In genomic region chr17:56276643-56277566, GRCm38 (mm10) we compare ENCODE assay signal across 8 mouse cellular contexts. TPM values are rescaled to one million over a fixed set of nuclear protein-coding genes. Genes with fewer than 3 reads are reported as not detected.
DNase-seq lines count a peak whose midpoint lies in the region; ATAC-seq and TF ChIP-seq lines count a peak whose summit lies in the region.

Gene Ticam1 (minus strand): TSS chr17:56276786.

- peak; percentile 91 for ATAC-seq in heart, embryonic 13.5 days (ENCODE audit: extremely low read depth, insufficient number of reproducible peaks, low FRiP score, low TSS enrichment)
- ATAC-seq in kidney, postnatal 0 days (replicated peaks; ENCODE audit: low FRiP score, low read depth): peak; percentile 94
- peak; percentile 89 for ATAC-seq in liver, embryonic 12.5 days

- H3K27ac ChIP-seq in brown adipose tissue, adult 24 weeks (replicated peaks; ENCODE audit: low read depth, low read length): peak within 1 kb of the TSS; percentile 96
- peak within 1 kb of the TSS; percentile 93 for H3K27ac ChIP-seq in heart, embryonic 13.5 days (replicated peaks)
- H3K27ac ChIP-seq in kidney, postnatal 0 days: peak within 1 kb of the TSS; percentile 83
- peak within 1 kb of the TSS; percentile 92 for H3K27ac ChIP-seq in liver, embryonic 12.5 days

- DNase-seq in CD8-positive naive resting alpha-beta T cell, adult 2 months (ENCODE audit: low read depth in 2 of 2, low spot score in 2 of 2): peak; percentile 56 to 59
- peak; percentile 92 for DNase-seq in fat pad, adult 2 months (ENCODE audit: extremely low read depth, low read depth, low spot score)
- DNase-seq in kidney, postnatal 0 days (ENCODE audit: low spot score): peak; percentile 99
- DNase-seq in naive thymus-derived CD4-positive, alpha-beta T cell, adult 2 months (ENCODE audit: low read depth): peak; percentile 90
- peak; percentile 93 for DNase-seq in splenic B cell, adult 2 months (ENCODE audit: low read depth, low spot score)

- peaks cover 67% of the 10 kb centered on the region for H3K36me3 ChIP-seq in heart, embryonic 13.5 days
- peaks cover 22% of the 10 kb centered on the region for H3K36me3 ChIP-seq in kidney, postnatal 0 days (ENCODE audit: insufficient read depth, low read length)
- H3K36me3 ChIP-seq in liver, embryonic 12.5 days: peaks cover 45% of the 10 kb centered on the region
- no peaks in the 10 kb centered on the region for H3K36me3 ChIP-seq in splenic B cell, adult 2 months (ENCODE audit: control insufficient read depth, insufficient read depth, low read length, poor library complexity, severe bottlenecking)

- no peaks in the 10 kb centered on the region for H3K9me3 ChIP-seq in heart, embryonic 13.5 days
- H3K9me3 ChIP-seq in kidney, postnatal 0 days (replicated peaks; ENCODE audit: low read length): no peaks in the 10 kb centered on the region
- no peaks in the 10 kb centered on the region for H3K9me3 ChIP-seq in liver, embryonic 12.5 days (replicated peaks)

- 4% methylated on average over 21 of the region's 21 CpGs for whole genome bisulfite sequencing in heart, embryonic 13.5 days
- 5% methylated on average over 19 of the region's 21 CpGs for WGBS in kidney, postnatal 0 days
- whole genome bisulfite sequencing in liver, embryonic 12.5 days (ENCODE audit: insufficient replicate concordance): 3% methylated on average over 21 of the region's 21 CpGs

- peak within 1 kb of the TSS; percentile 80 for H3K4me3 ChIP-seq in brown adipose tissue, adult 24 weeks (ENCODE audit: insufficient read depth, low read depth, low read length)
- peak within 1 kb of the TSS; percentile 70 for H3K4me3 ChIP-seq in heart, embryonic 13.5 days
- peak within 1 kb of the TSS; percentile 50 for H3K4me3 ChIP-seq in kidney, postnatal 0 days (replicated peaks; ENCODE audit: low read depth, low read length)
- H3K4me3 ChIP-seq in liver, embryonic 12.5 days: peak within 1 kb of the TSS; percentile 74

- peak within 1 kb of the TSS; percentile 85 for H3K4me2 ChIP-seq in heart, embryonic 13.5 days
- peak within 1 kb of the TSS; percentile 67 for H3K4me2 ChIP-seq in kidney, postnatal 0 days (ENCODE audit: low read length)
- peak within 1 kb of the TSS; percentile 91 for H3K4me2 ChIP-seq in liver, embryonic 12.5 days

- peak within 1 kb of the TSS; percentile 94 for H3K9ac ChIP-seq in heart, embryonic 13.5 days
- H3K9ac ChIP-seq in kidney, postnatal 0 days (ENCODE audit: low read depth, low read length): peak within 1 kb of the TSS; percentile 52
- H3K9ac ChIP-seq in liver, embryonic 12.5 days: peak within 1 kb of the TSS; percentile 87

- no peaks in the 10 kb centered on the region for H3K27me3 ChIP-seq in heart, embryonic 13.5 days (replicated peaks)
- H3K27me3 ChIP-seq in kidney, postnatal 0 days (ENCODE audit: insufficient read depth, low read length): no peaks in the 10 kb centered on the region
- no peaks in the 10 kb centered on the region for H3K27me3 ChIP-seq in liver, embryonic 12.5 days (replicated peaks)
- no peaks in the 10 kb centered on the region for H3K27me3 ChIP-seq in splenic B cell, adult 2 months (ENCODE audit: control insufficient read depth, insufficient read depth, low read length, poor library complexity, severe bottlenecking)

- TF ChIP-seq CTCF in kidney, postnatal 0 days (IDR thresholded peaks at IDR 0.05; ENCODE audit: low read depth): peak; percentile 61

- H3K4me1 ChIP-seq in brown adipose tissue, adult 24 weeks (ENCODE audit: control insufficient read depth, insufficient read depth, insufficient read length, low read length): peaks cover 5% of the 10 kb centered on the region
- peaks cover 61% of the 10 kb centered on the region for H3K4me1 ChIP-seq in heart, embryonic 13.5 days
- peaks cover 5% of the 10 kb centered on the region; the same call in 1 of the 2 replicates for H3K4me1 ChIP-seq in kidney, postnatal 0 days (replicated peaks; ENCODE audit: insufficient read depth, low read length)
- peaks cover 72% of the 10 kb centered on the region for H3K4me1 ChIP-seq in liver, embryonic 12.5 days

RNA-seq across cellular contexts. Expression of gene Ticam1, which starts in this region (rescaled TPM):
- 9.2 and 10.5 TPM in 2 replicates for polyA plus RNA-seq in brown adipose tissue, adult 24 weeks (2012; ENCODE audit: insufficient read depth, insufficient read length, missing spikeins)
- polyA plus RNA-seq in heart, embryonic 13.5 days (2015; fragmentation: Nextera tagmentation; extraction: Ambion mirVana): 7.7 and 8.4 TPM in 2 replicates
- 6.9 and 7.7 TPM in 2 replicates for polyA plus RNA-seq in kidney, postnatal 0 days (2015; fragmentation: Nextera tagmentation; extraction: Ambion mirVana)
- 3.8 and 4.1 TPM in 2 replicates for polyA plus RNA-seq in liver, embryonic 12.5 days (2016; fragmentation: Nextera tagmentation; extraction: Ambion mirVana)

Comparison
In these comparisons a context has a peak if more than half of its experiments do, and no peak if none do; other contexts are left out.
1. Peak in every context shown above with its lines: DNase-seq, ATAC-seq, H3K4me3 ChIP-seq and H3K27ac ChIP-seq.